Mouse (Mus musculus) embryonic facial prominence, embryonic 14.5 days (tissue): ENCODE measurements at regions not wholly inside any gene's neighbourhood (a gene's known extent, or its start where the extent isn't known, plus 50 kb on each side); places are given as distances from the start of the nearest gene placed in this dataset.

Source experiments
- ATAC-seq: fragments of 200-750 bp; cut with Nextera tagmentation; 2 replicates; pipeline ENCODE4 v1.8.0; 2017; ENCODE audit warnings: low read depth, moderate number of reproducible peaks, moderate TSS enrichment
- DNase-seq: peaks from one replicate; pipeline ENCODE4 v3.0.0-alpha.2; 2015; ENCODE audit warnings: low spot score
- H3K27ac ChIP-seq: fragments of 300-500 bp; sonication (generic); replicated peaks from 2 replicates; pipeline ENCODE4 v1.5.1; 2014; ENCODE audit warnings: low read depth, mild to moderate bottlenecking, low read length, moderate library complexity
- H3K27me3 ChIP-seq: fragments of 300-500 bp; sonication (generic); replicated peaks from 2 replicates; pipeline ENCODE4 v1.6.1; 2014; ENCODE audit warnings: low read length; ENCODE audit not compliant: control insufficient read depth, insufficient read depth
- H3K36me3 ChIP-seq: fragments of 300-500 bp; sonication (generic); 2 replicates; pipeline ENCODE4 v1.6.1; 2014; ENCODE audit warnings: low read length, mixed read lengths; ENCODE audit not compliant: control insufficient read depth, insufficient read depth
- H3K4me1 ChIP-seq: fragments of 300-500 bp; sonication (generic); 2 replicates; pipeline ENCODE4 v1.6.1; 2014; ENCODE audit warnings: antibody characterized with exemption, low read length; ENCODE audit not compliant: control insufficient read depth, insufficient read depth
- H3K4me2 ChIP-seq: fragments of 300-500 bp; sonication (generic); 2 replicates; pipeline ENCODE4 v1.6.1; 2014; ENCODE audit warnings: low read depth, mild to moderate bottlenecking, low read length, moderate library complexity, mixed read lengths
- H3K4me3 ChIP-seq: fragments of 300-500 bp; sonication (generic); 2 replicates; pipeline ENCODE4 v1.5.1; 2014; ENCODE audit warnings: low read depth, mild to moderate bottlenecking, low read length
- H3K9ac ChIP-seq: fragments of 300-500 bp; sonication (generic); 2 replicates; pipeline ENCODE4 v1.6.1; 2014; ENCODE audit warnings: low read depth, mild to moderate bottlenecking, low read length, moderate library complexity, mixed read lengths
- H3K9me3 ChIP-seq: fragments of 300-500 bp; sonication (generic); 2 replicates; pipeline ENCODE4 v1.6.1; 2016; ENCODE audit warnings: low read length; ENCODE audit not compliant: control insufficient read depth
- WGBS: fragments of 180-500 bp; shearing (Covaris S2); extraction: QIAGEN DNeasy Blood & Tissue Kit; methylation state at CpG from one replicate; pipeline ENCODE4 v1.1.7; 2014; 5-methylcytosine and 5-hydroxymethylcytosine counted together

- 67% methylated on average over 7 of the region's 7 CpGs for WGBS
- Histone ChIP-seq H3K4me1 (no peaks in the 10 kb centered on the region), H3K27ac (no peak overlapping the region), H3K36me3 (no peaks in the 10 kb centered on the region), H3K4me2 (no peak overlapping the region), H3K27me3 (no peaks in the 10 kb centered on the region), H3K4me3 (no peak overlapping the region), H3K9ac (no peak overlapping the region), H3K9me3 (peaks cover 6% of the 10 kb centered on the region)
- DNase-seq (peak; percentile 46), ATAC-seq (0 out of 2 replicates have a peak, but pooled peaks have one; percentile 33)
Observed at GRCm38 (mm10) chr8:92302694-92303093, 54.7 kb upstream of the Irx5 start.

GRCm38 (mm10) chr8:92301029-92301428, 56.4 kb upstream of the Irx5 start:
- Histone ChIP-seq H3K4me3 (no peak overlapping the region), H3K36me3 (no peaks in the 10 kb centered on the region), H3K9me3 (peaks cover 6% of the 10 kb centered on the region), H3K9ac (no peak overlapping the region), H3K27ac (no peak overlapping the region), H3K4me1 (no peaks in the 10 kb centered on the region), H3K27me3 (no peaks in the 10 kb centered on the region), H3K4me2 (no peak overlapping the region)
- ATAC-seq (no peak), DNase-seq (no peak)
- WGBS: 88% methylated on average over 3 of the region's 3 CpGs

- WGBS: 40% methylated on average over 26 of the region's 26 CpGs
- Histone ChIP-seq H3K4me1 (peaks cover 4% of the 10 kb centered on the region), H3K36me3 (no peaks in the 10 kb centered on the region), H3K4me3 (no peak overlapping the region), H3K27ac (no peak overlapping the region), H3K27me3 (no peaks in the 10 kb centered on the region; the same call in none of the 2 replicates), H3K9ac (0 out of 2 replicates have a peak overlapping the region, but pooled peaks have one; percentile 21), H3K9me3 (no peaks in the 10 kb centered on the region), H3K4me2 (peak overlapping the region; percentile 35)
- ATAC-seq (no peak), DNase-seq (peak; percentile 22)
Observed at GRCm38 (mm10) chr8:92286841-92287811, 70.3 kb upstream of the Irx5 start.

- H3K9me3 ChIP-seq: no peaks in the 10 kb centered on the region
- ATAC-seq (no peak), DNase-seq (no peak)
- no peak overlapping the region for H3K4me3 ChIP-seq
- WGBS: 90% methylated on average over 5 of the region's 5 CpGs
- no peak overlapping the region for H3K4me2 ChIP-seq
- H3K27me3 ChIP-seq: no peaks in the 10 kb centered on the region
- no peaks in the 10 kb centered on the region for H3K36me3 ChIP-seq
- H3K4me1 ChIP-seq: no peaks in the 10 kb centered on the region
- no peak overlapping the region for H3K27ac ChIP-seq
- H3K9ac ChIP-seq: no peak overlapping the region
Observed at GRCm38 (mm10) chr8:92275755-92276154, 81.7 kb upstream of the Irx5 start.

GRCm38 (mm10) chr8:92272726-92273125, 84.7 kb upstream of the Irx5 start:
- Histone ChIP-seq H3K27me3 (no peaks in the 10 kb centered on the region), H3K4me3 (no peak overlapping the region), H3K27ac (no peak overlapping the region), H3K36me3 (no peaks in the 10 kb centered on the region), H3K9ac (no peak overlapping the region), H3K4me1 (no peaks in the 10 kb centered on the region), H3K9me3 (peaks cover 11% of the 10 kb centered on the region; the same call in 1 of the 2 replicates), H3K4me2 (no peak overlapping the region)
- WGBS: 94% methylated on average over 1 of the region's 1 CpGs
- ATAC-seq: no peak
- DNase-seq: no peak

- no peaks in the 10 kb centered on the region for H3K36me3 ChIP-seq
- H3K4me1 ChIP-seq: no peaks in the 10 kb centered on the region
- H3K27ac ChIP-seq: no peak overlapping the region
- no peak overlapping the region for H3K9ac ChIP-seq
- no peak overlapping the region for H3K4me3 ChIP-seq
- WGBS: 65% methylated on average over 5 of the region's 5 CpGs
- no peak overlapping the region for H3K4me2 ChIP-seq
- no peaks in the 10 kb centered on the region for H3K27me3 ChIP-seq
- peaks cover 11% of the 10 kb centered on the region; the same call in 1 of the 2 replicates for H3K9me3 ChIP-seq
- DNase-seq (no peak), ATAC-seq (no peak)
Observed at GRCm38 (mm10) chr8:92272073-92272472, 85.4 kb upstream of the Irx5 start.

- Histone ChIP-seq H3K4me1 (no peaks in the 10 kb centered on the region), H3K9ac (no peak overlapping the region), H3K27ac (no peak overlapping the region), H3K4me2 (no peak overlapping the region), H3K27me3 (no peaks in the 10 kb centered on the region), H3K9me3 (peaks cover 11% of the 10 kb centered on the region; the same call in 1 of the 2 replicates), H3K36me3 (no peaks in the 10 kb centered on the region), H3K4me3 (no peak overlapping the region)
- no peak for ATAC-seq
- no peak for DNase-seq
Observed at GRCm38 (mm10) chr8:92270636-92271035, 86.8 kb upstream of the Irx5 start.

- 74% methylated on average over 6 of the region's 6 CpGs for WGBS
- ATAC-seq: no peak
- no peak for DNase-seq
- Histone ChIP-seq H3K9ac (no peak overlapping the region), H3K36me3 (no peaks in the 10 kb centered on the region), H3K4me2 (no peak overlapping the region), H3K9me3 (peaks cover 11% of the 10 kb centered on the region; the same call in 1 of the 2 replicates), H3K4me1 (no peaks in the 10 kb centered on the region), H3K4me3 (no peak overlapping the region), H3K27ac (no peak overlapping the region), H3K27me3 (no peaks in the 10 kb centered on the region)
Observed at GRCm38 (mm10) chr8:92267415-92267814, 90.0 kb upstream of the Irx5 start.

- Histone ChIP-seq H3K36me3 (no peaks in the 10 kb centered on the region), H3K27ac (no peak overlapping the region), H3K4me3 (no peak overlapping the region), H3K9ac (no peak overlapping the region), H3K27me3 (no peaks in the 10 kb centered on the region), H3K4me2 (no peak overlapping the region), H3K9me3 (no peaks in the 10 kb centered on the region), H3K4me1 (no peaks in the 10 kb centered on the region)
- DNase-seq: no peak
- 92% methylated on average over 8 of the region's 8 CpGs for WGBS
- no peak for ATAC-seq
Observed at GRCm38 (mm10) chr8:92260056-92260455, 97.4 kb upstream of the Irx5 start.
